Mouse (Mus musculus) spleen, adult 2 months (tissue): ENCODE measurements around the gene Ppp2r5e. TPM values are rescaled to one million over a fixed set of nuclear protein-coding genes. Genes with fewer than 3 reads are reported as not detected.
A peak's percentile ranks its signal among the peaks of the same experiment; 100 is the strongest.

Experiments
- DNase-seq, 2 experiments: peaks; one replicate each; pipeline versions ENCODE4 v3.0.0 to v3.0.0-alpha.2; 2012 to 2021; ENCODE audit warnings: low spot score in 2 of 2, low read depth in 1 of 2
- H3K27ac ChIP-seq: fragments of 200-500 bp; 2 replicates; pipeline ENCODE4 v1.5.1; 2012; ENCODE audit warnings: low read length, inconsistent platforms; ENCODE audit not compliant: insufficient read depth
- H3K27me3 ChIP-seq: fragments of 200-500 bp; 2 replicates; pipeline ENCODE4 v1.6.1; 2012; ENCODE audit warnings: mild to moderate bottlenecking, moderate library complexity, low read length, inconsistent platforms; ENCODE audit not compliant: control insufficient read depth, insufficient read depth
- H3K36me3 ChIP-seq: fragments of 200-500 bp; 2 replicates; pipeline ENCODE4 v1.6.1; 2012; ENCODE audit warnings: mild to moderate bottlenecking, low read length, inconsistent platforms; ENCODE audit not compliant: control insufficient read depth, insufficient read depth
- H3K4me1 ChIP-seq: fragments of 200-500 bp; 2 replicates; pipeline ENCODE4 v1.6.1; 2011; ENCODE audit warnings: inconsistent platforms; ENCODE audit not compliant: control insufficient read depth, insufficient read depth, insufficient read length
- H3K4me3 ChIP-seq: fragments of 200-500 bp; 2 replicates; pipeline ENCODE4 v1.5.1; 2011; ENCODE audit warnings: mild to moderate bottlenecking, inconsistent platforms; ENCODE audit not compliant: insufficient read depth, insufficient read length; ENCODE audit errors: extremely low read depth
- CTCF ChIP-seq: fragments of 200-500 bp; IDR thresholded peaks from 2 replicates; pipeline ENCODE4 v1.5.1; 2011; ENCODE audit warnings: mild to moderate bottlenecking, inconsistent platforms; ENCODE audit not compliant: insufficient read depth, insufficient read length, insufficient replicate concordance; ENCODE audit errors: extremely low read depth
- POLR2A ChIP-seq: fragments of 200-500 bp; IDR thresholded peaks from 2 replicates; pipeline ENCODE4 v1.6.1; 2011; ENCODE audit warnings: low read depth, low read length, inconsistent platforms
- WGBS: fragments of 180-500 bp; shearing (Covaris S2); methylation state at CpG from one replicate; pipeline ENCODE4 v1.1.7; 2018; 5-methylcytosine and 5-hydroxymethylcytosine counted together
- polyA plus RNA-seq: library from polyadenylated mRNA; depleted of rRNA; stranded (reverse); fragments of >200 nt; gene quantifications from 2 replicates; pipeline ENCODE4 v1.2.3, GENCODE M21; 2012

Ppp2r5e gene
- polyA plus RNA-seq, 1 experiment = 10.5 TPM

GRCm38 (mm10) chr12:75583776-75584175 is 12.3 kb downstream of the Ppp2r5e start:
- TF ChIP-seq CTCF = no peak
- no peak for TF ChIP-seq POLR2A
- H3K27me3 ChIP-seq = no peaks in the 10 kb centered on the region
- 90% methylated on average over 3 of the region's 3 CpGs for WGBS
- no peaks in the 10 kb centered on the region for H3K4me1 ChIP-seq
- H3K27ac ChIP-seq = no peak overlapping the region
- no peak overlapping the region for H3K4me3 ChIP-seq
- DNase-seq = no peak
- H3K36me3 ChIP-seq = peaks cover 6% of the 10 kb centered on the region

- Histone ChIP-seq H3K27ac (no peak overlapping the region), H3K4me1 (no peaks in the 10 kb centered on the region), H3K36me3 (peaks cover under 1% of the 10 kb centered on the region; the same call in 1 of the 2 replicates), H3K4me3 (no peak overlapping the region), H3K27me3 (no peaks in the 10 kb centered on the region)
- DNase-seq = no peak
- 95% methylated on average over 2 of the region's 2 CpGs for WGBS
- TF ChIP-seq POLR2A = no peak
- no peak for TF ChIP-seq CTCF
Observed at GRCm38 (mm10) chr12:75579076-75579475, 17.0 kb downstream of the Ppp2r5e start.

GRCm38 (mm10) chr12:75577255-75577654 is 18.8 kb downstream of the Ppp2r5e start:
- TF ChIP-seq POLR2A (no peak), CTCF (no peak)
- Histone ChIP-seq H3K36me3 (no peaks in the 10 kb centered on the region; the same call in 1 of the 2 replicates), H3K4me1 (no peaks in the 10 kb centered on the region), H3K27ac (no peak overlapping the region), H3K4me3 (no peak overlapping the region), H3K27me3 (no peaks in the 10 kb centered on the region)
- WGBS = 79% methylated on average over 5 of the region's 5 CpGs
- DNase-seq = no peak

- peak; percentile 22 to 66 for DNase-seq
- TF ChIP-seq POLR2A (no peak), CTCF (peak; percentile 23; the same call in 1 of the 2 replicates)
Observed at GRCm38 (mm10) chr12:75572271-75572670, 23.8 kb downstream of the Ppp2r5e start.

GRCm38 (mm10) chr12:75570138-75570537 is 25.9 kb downstream of the Ppp2r5e start:
- Histone ChIP-seq H3K27me3 (no peaks in the 10 kb centered on the region), H3K27ac (no peak overlapping the region), H3K36me3 (no peaks in the 10 kb centered on the region; the same call in 1 of the 2 replicates), H3K4me3 (no peak overlapping the region), H3K4me1 (peaks cover 4% of the 10 kb centered on the region; the same call in 1 of the 2 replicates)
- no peak for DNase-seq
- WGBS = 98% methylated on average over 1 of the region's 1 CpGs
- no peak for TF ChIP-seq POLR2A
- TF ChIP-seq CTCF = no peak

More at GRCm38 (mm10) chr12:75572271-75572670, 23.8 kb downstream of the Ppp2r5e start:
- 70% methylated on average over 4 of the region's 4 CpGs for WGBS
- H3K4me1 ChIP-seq = peaks cover 4% of the 10 kb centered on the region; the same call in 1 of the 2 replicates
- H3K27ac ChIP-seq = no peak overlapping the region
- H3K4me3 ChIP-seq = no peak overlapping the region
- H3K36me3 ChIP-seq = no peaks in the 10 kb centered on the region; the same call in 1 of the 2 replicates
- H3K27me3 ChIP-seq = no peaks in the 10 kb centered on the region

- Histone ChIP-seq H3K4me3 (no peak overlapping the region), H3K27me3 (no peaks in the 10 kb centered on the region), H3K4me1 (peaks cover 9% of the 10 kb centered on the region; the same call in 1 of the 2 replicates), H3K36me3 (no peaks in the 10 kb centered on the region), H3K27ac (no peak overlapping the region)
- 92% methylated on average over 5 of the region's 5 CpGs for WGBS
- DNase-seq = no peak
- TF ChIP-seq POLR2A (no peak), CTCF (no peak)
Observed at GRCm38 (mm10) chr12:75567745-75568144, 28.3 kb downstream of the Ppp2r5e start.

- H3K27ac ChIP-seq = no peak overlapping the region
- WGBS = 94% methylated on average over 5 of the region's 5 CpGs
- H3K36me3 ChIP-seq = no peaks in the 10 kb centered on the region
- H3K4me1 ChIP-seq = peaks cover 14% of the 10 kb centered on the region; the same call in 1 of the 2 replicates
- no peak overlapping the region for H3K4me3 ChIP-seq
- DNase-seq = no peak
- no peak for TF ChIP-seq CTCF
- no peak for TF ChIP-seq POLR2A
- H3K27me3 ChIP-seq = no peaks in the 10 kb centered on the region
Observed at GRCm38 (mm10) chr12:75565756-75566155, 30.3 kb downstream of the Ppp2r5e start.
